Mouse (Mus musculus): ENCODE data around the gene Dner.

Gene Dner

GRCm38 (mm10) chr1:84522256-84522962, 173.6 kb downstream of the Dner start:
- DNase-seq, result no peak

- no peak for DNase-seq
Measured at GRCm38 (mm10) chr1:84518347-84518746, 177.7 kb downstream of the Dner start.

GRCm38 (mm10) chr1:84513201-84513600, 182.8 kb downstream of the Dner start:
- DNase-seq, result no peak

- no peak for DNase-seq
Measured at GRCm38 (mm10) chr1:84508510-84508909, 187.5 kb downstream of the Dner start.

- no peak for DNase-seq
Measured at GRCm38 (mm10) chr1:84507568-84507967, 188.5 kb downstream of the Dner start.

GRCm38 (mm10) chr1:84506984-84507546, 189.0 kb downstream of the Dner start:
- peak; percentile 16 to 20 for DNase-seq

- DNase-seq, result no peak
Measured at GRCm38 (mm10) chr1:84500673-84501072, 195.3 kb downstream of the Dner start.

- no peak for DNase-seq
Measured at GRCm38 (mm10) chr1:84491732-84492131, 204.3 kb downstream of the Dner start.

- DNase-seq, result no peak
Measured at GRCm38 (mm10) chr1:84488546-84488945, 207.5 kb downstream of the Dner start.

GRCm38 (mm10) chr1:84485066-84485465, 211.0 kb downstream of the Dner start:
- DNase-seq, result no peak

- DNase-seq, result no peak
Measured at GRCm38 (mm10) chr1:84484577-84484976, 211.4 kb downstream of the Dner start.

GRCm38 (mm10) chr1:84479976-84480375, 216.0 kb downstream of the Dner start:
- no peak for DNase-seq

GRCm38 (mm10) chr1:84474274-84474673, 221.7 kb downstream of the Dner start:
- no peak for DNase-seq

GRCm38 (mm10) chr1:84472260-84472659, 223.8 kb downstream of the Dner start:
- no peak for DNase-seq

- peak in 1 of 2 experiments; percentile 18 for DNase-seq
Measured at GRCm38 (mm10) chr1:84470342-84470741, 225.7 kb downstream of the Dner start.

GRCm38 (mm10) chr1:84467664-84468063, 228.4 kb downstream of the Dner start:
- DNase-seq, result no peak

GRCm38 (mm10) chr1:84464761-84465160, 231.3 kb downstream of the Dner start:
- no peak for DNase-seq

GRCm38 (mm10) chr1:84463976-84464662, 231.9 kb downstream of the Dner start:
- DNase-seq, result no peak

GRCm38 (mm10) chr1:84449566-84450278, 246.3 kb downstream of the Dner start:
- no peak for DNase-seq

GRCm38 (mm10) chr1:84443640-84444039, 252.4 kb downstream of the Dner start:
- DNase-seq, result no peak

- DNase-seq, result no peak
Measured at GRCm38 (mm10) chr1:84443050-84443449, 253.0 kb downstream of the Dner start.

GRCm38 (mm10) chr1:84441419-84441818, 254.6 kb downstream of the Dner start:
- DNase-seq, result no peak

GRCm38 (mm10) chr1:84437565-84437964, 258.5 kb downstream of the Dner start:
- DNase-seq, result no peak
